Mouse (Mus musculus) kidney, embryonic 14.5 days (tissue): ENCODE measurements around the gene Fos. TPM values are rescaled to one million over a fixed set of nuclear protein-coding genes. Genes with fewer than 3 reads are reported as not detected.

Experiments used
- ATAC-seq: fragments of 200-750 bp; cut with Nextera tagmentation; 2 replicates; pipeline ENCODE4 v1.8.0; 2017; ENCODE audit warnings: moderate number of reproducible peaks, mild to moderate bottlenecking, moderate TSS enrichment, moderate library complexity; ENCODE audit not compliant: low FRiP score, low TSS enrichment
- H3K27ac ChIP-seq: fragments of 300-500 bp; sonication (generic); 2 replicates; pipeline ENCODE4 v1.5.1; 2014; ENCODE audit warnings: low read depth, mild to moderate bottlenecking, low read length, moderate library complexity, mixed read lengths
- H3K27me3 ChIP-seq: fragments of 300-500 bp; sonication (generic); 2 replicates; pipeline ENCODE4 v1.6.1; 2014; ENCODE audit warnings: mild to moderate bottlenecking, low read length; ENCODE audit not compliant: control insufficient read depth, insufficient read depth
- H3K36me3 ChIP-seq: fragments of 300-500 bp; sonication (generic); 2 replicates; pipeline ENCODE4 v1.6.1; 2014; ENCODE audit warnings: low read length, mixed read lengths; ENCODE audit not compliant: control insufficient read depth, insufficient read depth
- H3K4me1 ChIP-seq: fragments of 300-500 bp; sonication (generic); 2 replicates; pipeline ENCODE4 v1.6.1; 2014; ENCODE audit warnings: low read length, mixed read lengths; ENCODE audit not compliant: control insufficient read depth, insufficient read depth
- H3K4me2 ChIP-seq: fragments of 300-500 bp; sonication (generic); replicated peaks from 2 replicates; pipeline ENCODE4 v1.6.1; 2014; ENCODE audit warnings: low read depth, mild to moderate bottlenecking, low read length
- H3K4me3 ChIP-seq: fragments of 300-500 bp; sonication (generic); 2 replicates; pipeline ENCODE4 v1.5.1; 2014; ENCODE audit warnings: mild to moderate bottlenecking, low read length
- H3K9ac ChIP-seq: fragments of 300-500 bp; sonication (generic); 2 replicates; pipeline ENCODE4 v1.6.1; 2014; ENCODE audit warnings: low read depth, mild to moderate bottlenecking, low read length, moderate library complexity
- H3K9me3 ChIP-seq: fragments of 300-500 bp; sonication (generic); 2 replicates; pipeline ENCODE4 v1.6.1; 2016; ENCODE audit warnings: low read length; ENCODE audit not compliant: control insufficient read depth
- WGBS: fragments of 180-500 bp; shearing (Covaris S2); extraction: QIAGEN DNeasy Blood & Tissue Kit; methylation state at CpG from one replicate; pipeline ENCODE4 v1.1.7; 2014; 5-methylcytosine and 5-hydroxymethylcytosine counted together
- polyA plus RNA-seq: library from polyadenylated mRNA; unstranded; fragments of >200 nt; fragmentation: Nextera tagmentation; extraction: Ambion mirVana; gene quantifications from 2 replicates; pipeline ENCODE4 v1.2.1, GENCODE M21; 2014

Gene Fos
- polyA plus RNA-seq, 1 experiment from 2014 or later = 3.0 TPM

DNA sequence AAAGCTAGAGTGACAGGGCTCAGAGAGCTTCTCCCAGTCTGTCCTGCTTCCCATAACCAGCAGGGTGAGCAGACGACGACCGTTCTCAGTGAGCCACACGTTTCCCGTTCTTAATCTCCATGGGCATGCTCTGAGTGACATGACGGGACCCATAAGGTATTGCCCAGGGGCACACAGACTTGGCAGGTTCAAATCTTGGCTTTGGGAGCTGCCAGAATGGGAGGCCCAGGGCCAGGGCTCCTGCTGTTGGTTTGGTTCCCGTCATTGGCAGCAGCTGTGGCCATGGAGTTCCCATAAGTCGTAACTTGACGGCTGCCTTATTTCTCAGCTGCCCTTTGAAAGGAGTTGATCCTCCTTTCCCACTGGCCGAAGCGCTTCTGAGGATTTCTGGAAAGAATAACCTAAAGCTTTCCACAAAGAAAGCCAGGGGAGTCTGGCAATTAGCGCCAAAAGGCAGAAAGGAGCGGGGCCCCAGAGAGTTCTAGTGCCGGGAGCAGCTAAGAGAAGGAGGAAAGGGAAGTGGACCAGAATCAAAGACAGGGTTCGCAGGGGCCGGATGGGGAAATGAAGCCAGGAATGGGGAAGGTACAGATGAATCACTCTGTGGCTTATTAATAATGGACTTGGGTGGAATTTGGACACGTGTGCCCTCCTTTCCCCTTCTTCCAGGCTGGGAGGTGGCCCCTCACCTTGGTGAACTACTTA, 36.4 kb upstream of the Fos start:
- H3K4me3 ChIP-seq = no peak overlapping the region
- H3K27me3 ChIP-seq = no peaks in the 10 kb centered on the region
- 54% methylated on average over 17 of the region's 17 CpGs for whole genome bisulfite sequencing
- H3K27ac ChIP-seq = no peak overlapping the region
- H3K9ac ChIP-seq = no peak overlapping the region
- H3K9me3 ChIP-seq = no peaks in the 10 kb centered on the region
- H3K36me3 ChIP-seq = no peaks in the 10 kb centered on the region
- ATAC-seq = peak; percentile 28; the same call in 1 of the 2 replicates
- H3K4me2 ChIP-seq = no peak overlapping the region
- H3K4me1 ChIP-seq = no peaks in the 10 kb centered on the region

DNA sequence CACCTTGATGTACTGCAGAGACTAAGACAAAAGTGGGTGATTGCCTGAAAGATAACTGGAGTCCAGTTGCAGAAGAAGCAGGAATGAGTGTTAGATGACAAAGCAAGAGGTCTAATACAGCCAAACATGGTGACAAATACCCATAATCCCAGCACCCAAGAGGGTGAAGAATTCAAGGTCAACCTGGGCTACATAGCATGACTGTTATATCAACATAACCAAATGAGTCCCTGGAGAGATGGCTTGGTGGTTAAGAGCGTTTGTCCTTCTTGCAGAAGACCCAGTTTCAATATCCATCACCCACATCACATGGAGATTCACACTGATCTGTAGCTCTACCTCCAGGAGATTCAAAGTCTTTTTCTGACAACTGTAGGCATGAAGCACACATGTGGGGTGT, 30.2 kb upstream of the Fos start:
- H3K27ac ChIP-seq = no peak overlapping the region
- no peak overlapping the region for H3K9ac ChIP-seq
- ATAC-seq = no peak
- no peaks in the 10 kb centered on the region for H3K4me1 ChIP-seq
- H3K4me3 ChIP-seq = no peak overlapping the region
- no peaks in the 10 kb centered on the region for H3K27me3 ChIP-seq
- no peaks in the 10 kb centered on the region for H3K9me3 ChIP-seq
- no peaks in the 10 kb centered on the region for H3K36me3 ChIP-seq
- H3K4me2 ChIP-seq = no peak overlapping the region
- WGBS = 81% methylated on average over 1 of the region's 1 CpGs

DNA sequence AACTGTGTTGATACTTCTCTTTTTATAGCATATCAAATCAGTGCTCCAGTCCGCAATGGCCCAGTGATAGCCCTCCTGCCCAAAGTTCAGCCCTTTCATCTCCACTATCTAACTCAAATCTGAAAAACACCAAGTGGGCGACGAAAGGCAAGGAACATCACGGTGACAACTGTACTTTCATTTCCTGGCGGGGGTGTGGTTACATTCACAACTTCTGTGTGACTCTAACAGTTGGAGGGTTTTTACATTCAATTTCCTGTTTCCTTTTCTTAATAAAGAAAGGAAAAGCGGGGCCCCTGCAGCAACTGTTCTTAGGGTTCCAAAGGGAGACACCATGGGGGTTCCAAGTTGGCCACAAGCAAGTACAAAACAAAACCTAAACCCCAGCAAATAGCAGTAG, 29.0 kb upstream of the Fos start:
- H3K27me3 ChIP-seq = no peaks in the 10 kb centered on the region
- no peak for ATAC-seq
- 0 out of 2 replicates have a peak overlapping the region, but pooled peaks have one; percentile 5 for H3K4me2 ChIP-seq
- no peaks in the 10 kb centered on the region for H3K4me1 ChIP-seq
- H3K27ac ChIP-seq = no peak overlapping the region
- H3K9me3 ChIP-seq = no peaks in the 10 kb centered on the region
- WGBS = 45% methylated on average over 6 of the region's 6 CpGs
- no peaks in the 10 kb centered on the region for H3K36me3 ChIP-seq
- H3K9ac ChIP-seq = no peak overlapping the region
- no peak overlapping the region for H3K4me3 ChIP-seq

DNA sequence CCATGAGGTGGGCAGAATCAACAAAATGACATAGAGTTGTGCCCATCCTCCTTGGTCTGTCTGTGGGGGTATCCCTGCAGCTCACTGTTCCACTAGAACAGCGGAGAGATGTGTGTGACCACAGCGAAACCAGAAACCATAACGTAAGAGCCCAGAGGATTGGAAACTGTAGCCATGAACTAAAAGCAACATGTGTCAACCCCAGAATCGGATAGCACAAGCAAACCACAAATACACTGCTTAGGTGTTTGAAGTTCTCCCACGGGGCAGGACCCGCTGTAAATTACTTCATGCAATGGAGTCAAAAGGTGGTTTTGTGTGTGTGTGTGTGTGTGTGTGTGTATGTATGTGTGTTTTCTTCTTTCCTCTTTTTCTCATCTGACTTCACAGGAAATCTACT, 26.7 kb upstream of the Fos start:
- Histone ChIP-seq H3K27ac (no peak overlapping the region), H3K9me3 (no peaks in the 10 kb centered on the region), H3K4me3 (no peak overlapping the region), H3K4me1 (peaks cover 5% of the 10 kb centered on the region), H3K9ac (no peak overlapping the region), H3K4me2 (no peak overlapping the region), H3K36me3 (no peaks in the 10 kb centered on the region), H3K27me3 (no peaks in the 10 kb centered on the region)
- no peak for ATAC-seq
- WGBS = 49% methylated on average over 6 of the region's 6 CpGs

DNA sequence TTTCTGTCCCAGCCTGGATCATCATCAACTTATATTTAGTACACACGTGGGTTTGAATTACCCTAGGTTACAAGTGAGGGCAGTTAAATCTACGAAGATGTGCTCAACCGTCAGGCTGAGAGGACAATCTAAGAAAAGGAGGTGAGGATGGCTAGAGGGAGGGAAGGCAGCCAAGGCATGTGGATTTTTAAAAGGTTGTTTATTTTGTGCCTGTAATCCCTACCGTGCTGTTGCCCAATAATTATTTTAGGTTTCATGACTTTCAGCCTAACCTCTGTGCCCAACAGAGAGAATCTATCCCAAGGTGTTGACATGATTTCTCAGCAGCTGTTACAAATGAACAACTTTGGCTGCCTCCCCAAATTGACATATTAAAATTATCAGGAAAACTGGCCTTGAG, 26.2 kb upstream of the Fos start:
- no peak overlapping the region for H3K4me2 ChIP-seq
- H3K9me3 ChIP-seq = no peaks in the 10 kb centered on the region
- H3K4me3 ChIP-seq = no peak overlapping the region
- H3K4me1 ChIP-seq = peaks cover 6% of the 10 kb centered on the region
- no peaks in the 10 kb centered on the region for H3K27me3 ChIP-seq
- ATAC-seq = no peak
- 34% methylated on average over 4 of the region's 4 CpGs for WGBS
- no peak overlapping the region for H3K9ac ChIP-seq
- no peaks in the 10 kb centered on the region for H3K36me3 ChIP-seq
- no peak overlapping the region for H3K27ac ChIP-seq

DNA sequence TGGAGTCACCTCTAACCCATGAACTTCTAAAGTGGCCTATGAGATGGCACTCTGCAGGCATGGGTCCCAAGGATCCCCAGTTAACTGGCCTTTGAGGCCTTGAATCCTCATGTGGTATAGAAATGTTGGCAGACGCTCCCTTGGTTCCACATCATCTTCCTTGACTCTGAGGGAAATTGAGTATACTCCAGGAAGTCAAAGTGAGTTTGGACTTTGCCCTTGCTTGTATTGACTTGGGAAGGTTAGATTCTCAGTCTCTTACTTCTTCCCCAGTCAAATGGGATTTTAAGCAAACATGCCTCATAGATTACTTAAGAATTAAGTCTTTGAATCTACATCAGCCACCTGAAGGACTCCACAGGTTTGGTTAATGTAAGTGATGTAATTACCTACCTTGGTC, 24.2 kb upstream of the Fos start:
- no peaks in the 10 kb centered on the region for H3K36me3 ChIP-seq
- no peak for ATAC-seq
- no peaks in the 10 kb centered on the region for H3K27me3 ChIP-seq
- no peak overlapping the region for H3K4me2 ChIP-seq
- WGBS = 94% methylated on average over 1 of the region's 1 CpGs
- H3K27ac ChIP-seq = no peak overlapping the region
- no peaks in the 10 kb centered on the region for H3K9me3 ChIP-seq
- H3K4me1 ChIP-seq = peaks cover 7% of the 10 kb centered on the region
- H3K4me3 ChIP-seq = no peak overlapping the region
- H3K9ac ChIP-seq = no peak overlapping the region

DNA sequence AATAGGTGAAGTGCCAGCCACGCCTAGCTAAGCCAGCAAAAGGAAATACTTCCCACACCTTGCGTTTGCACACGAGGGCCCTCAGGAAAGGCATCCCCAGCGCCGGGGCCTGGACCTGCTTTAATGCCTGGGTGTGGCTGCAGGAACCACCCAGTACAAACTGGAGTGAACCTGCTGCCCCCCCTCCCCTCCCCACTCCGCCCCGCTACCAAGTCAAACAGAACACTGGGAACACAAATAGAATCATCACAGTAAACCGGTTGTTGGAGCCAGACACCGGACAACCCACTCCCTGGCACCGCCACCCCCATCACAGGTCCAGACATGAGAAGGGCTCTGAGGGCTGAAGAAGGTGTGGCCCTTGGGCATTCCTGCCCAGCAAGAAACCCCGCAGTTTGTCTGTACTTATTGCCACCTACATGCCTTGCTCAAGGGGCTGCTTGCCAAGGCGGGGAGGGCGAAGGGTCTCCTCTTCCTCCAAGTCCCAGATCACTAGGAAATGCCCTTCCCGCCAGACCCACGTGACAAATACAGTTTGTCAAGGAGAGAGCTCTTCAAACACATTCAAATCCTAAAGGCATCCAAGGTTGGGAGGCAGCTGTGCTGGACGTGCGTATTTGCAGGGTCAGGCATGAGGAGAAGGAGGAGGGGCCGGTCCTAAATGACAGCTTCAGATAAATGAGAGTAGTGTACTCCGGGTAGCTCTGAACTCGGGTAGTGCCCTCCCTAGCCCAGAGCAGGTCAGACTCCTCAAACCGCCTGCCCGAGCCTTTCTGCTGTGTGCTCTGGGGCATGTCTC, 21.8 kb upstream of the Fos start:
- ATAC-seq = no peak
- Histone ChIP-seq H3K4me3 (no peak overlapping the region), H3K36me3 (no peaks in the 10 kb centered on the region), H3K4me2 (peak overlapping the region; percentile 19), H3K9ac (peak overlapping the region; percentile 40; the same call in 1 of the 2 replicates), H3K27me3 (no peaks in the 10 kb centered on the region), H3K4me1 (peaks cover 16% of the 10 kb centered on the region), H3K27ac (no peak overlapping the region), H3K9me3 (no peaks in the 10 kb centered on the region)
- WGBS = 34% methylated on average over 22 of the region's 22 CpGs

DNA sequence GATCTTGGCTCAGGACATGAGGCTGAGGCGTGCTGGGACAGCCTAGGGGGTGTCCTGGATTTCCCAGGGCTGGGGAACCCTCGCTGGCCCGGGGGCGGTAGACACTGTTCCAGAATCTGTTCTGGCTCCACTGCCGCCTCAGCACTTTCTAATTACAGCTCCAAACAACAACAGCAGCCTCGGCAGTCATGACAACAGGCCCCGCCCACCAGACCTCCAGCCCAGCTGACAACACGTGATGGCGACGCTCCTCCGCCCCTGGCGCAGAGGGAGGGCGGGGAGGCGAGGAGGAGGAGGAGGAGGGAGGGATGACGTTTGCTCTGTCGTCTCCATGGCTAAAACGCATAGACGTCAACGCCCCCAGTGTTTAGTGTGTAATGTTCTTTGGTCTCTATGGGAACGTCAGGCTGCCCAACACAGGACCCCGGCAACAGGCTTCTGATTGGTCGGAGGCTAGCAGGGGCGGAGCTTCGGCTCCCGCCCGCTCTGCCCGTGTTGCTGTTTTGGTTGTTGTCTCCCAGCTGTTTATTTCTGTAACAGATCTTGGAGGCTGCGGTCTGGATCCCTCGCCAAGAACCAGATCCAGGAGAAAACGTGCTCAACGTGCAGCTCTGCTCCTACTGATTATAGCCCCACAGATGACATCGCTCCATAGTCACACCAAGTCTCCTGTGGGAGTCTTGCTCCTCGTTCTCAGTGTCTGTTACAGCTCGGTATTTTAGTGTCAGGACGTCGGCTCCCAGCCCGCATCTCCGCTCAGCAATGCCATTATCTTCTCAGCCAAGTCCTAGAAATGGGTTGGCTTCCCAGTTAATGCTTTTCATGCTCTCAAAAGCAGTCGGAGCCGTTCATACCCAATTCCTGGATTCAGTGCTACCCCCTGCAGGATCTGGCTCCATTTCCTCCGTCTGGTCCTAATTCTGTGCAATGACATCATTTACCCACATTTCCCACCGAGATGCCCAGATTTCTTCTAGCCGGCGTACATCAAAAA, 18.3 kb upstream of the Fos start:
- Histone ChIP-seq H3K27me3 (no peaks in the 10 kb centered on the region), H3K4me1 (peaks cover 22% of the 10 kb centered on the region), H3K9ac (peak overlapping the region; percentile 32), H3K36me3 (no peaks in the 10 kb centered on the region), H3K9me3 (no peaks in the 10 kb centered on the region), H3K4me2 (peak overlapping the region; percentile 61), H3K4me3 (peak overlapping the region; percentile 41), H3K27ac (peak overlapping the region; percentile 89)
- 1% methylated on average over 44 of the region's 44 CpGs for WGBS
- ATAC-seq = peak; percentile 98
